Mouse (Mus musculus) CH12.LX (cell line): ENCODE data around the gene Reep6. TPM values are rescaled to one million over a fixed set of nuclear protein-coding genes. Genes with fewer than 3 reads are reported as not detected.

Experiments
- DNase-seq: peaks from one replicate; pipeline ENCODE4 v3.0.0-alpha.2; 2013; ENCODE audit errors: extremely low read depth
- H3K27ac ChIP-seq: 2 replicates; pipeline ENCODE4 v1.5.1; 2012; ENCODE audit warnings: low read depth, mild to moderate bottlenecking, control low read depth, moderate library complexity; ENCODE audit not compliant: insufficient read depth
- H3K27me3 ChIP-seq: replicated peaks from 2 replicates; pipeline ENCODE3; 2012; ENCODE audit warnings: inconsistent platforms
- H3K36me3 ChIP-seq, 2 experiments: replicated peaks in 1 of 2; 2 replicates each; pipeline versions ENCODE3 to v1.6.1; 2012; ENCODE audit warnings: inconsistent platforms in 1 of 2, low read length in 1 of 2, mild to moderate bottlenecking in 1 of 2, mixed read lengths in 1 of 2, moderate library complexity in 1 of 2; ENCODE audit not compliant: control insufficient read depth in 1 of 2, insufficient read depth in 1 of 2
- H3K4me1 ChIP-seq, 2 experiments: 2 replicates each; pipeline ENCODE4 v1.6.1; 2012; ENCODE audit warnings: inconsistent platforms in 1 of 2, moderate library complexity in 1 of 2; ENCODE audit not compliant: insufficient read depth in 2 of 2, control insufficient read depth in 1 of 2
- H3K4me2 ChIP-seq: 2 replicates; pipeline ENCODE4 v1.6.1; 2012; ENCODE audit warnings: low read depth, mild to moderate bottlenecking, control low read depth; ENCODE audit not compliant: poor library complexity, insufficient read depth, severe bottlenecking
- H3K4me3 ChIP-seq, 3 experiments: fragments of 150-350 bp in 1 of 3; sonication (generic) in 1 of 3; replicated peaks in 1 of 3; 2 replicates each; pipeline versions ENCODE3 to v1.5.1; 2011 to 2012; ENCODE audit warnings: low read depth in 2 of 3, low read length in 2 of 3, mild to moderate bottlenecking in 2 of 3, moderate library complexity in 2 of 3, control low read depth in 1 of 3, improper control_type of control experiment in 1 of 3, inconsistent platforms in 1 of 3, mixed read lengths in 1 of 3; ENCODE audit not compliant: poor library complexity in 1 of 3
- H3K79me2 ChIP-seq: replicated peaks from 2 replicates; pipeline ENCODE4 v1.6.1; 2012; ENCODE audit warnings: mild to moderate bottlenecking, moderate library complexity; ENCODE audit not compliant: control insufficient read depth, poor library complexity, insufficient read depth, severe bottlenecking; ENCODE audit errors: extremely low read depth
- H3K9ac ChIP-seq: 2 replicates; pipeline ENCODE4 v1.6.1; 2012; ENCODE audit warnings: low read depth, mild to moderate bottlenecking, control low read depth, moderate library complexity; ENCODE audit not compliant: insufficient read depth
- H3K9me3 ChIP-seq: replicated peaks from 2 replicates; pipeline ENCODE3; 2012; ENCODE audit warnings: low read length, inconsistent platforms, mixed read lengths
- CHD2 ChIP-seq: IDR thresholded peaks from 2 replicates; pipeline ENCODE4 v1.6.1; 2011; ENCODE audit warnings: low read length, improper control_type of control experiment
- HCFC1 ChIP-seq: IDR thresholded peaks from 2 replicates; pipeline ENCODE4 v1.6.1; 2012; ENCODE audit warnings: low read depth, mild to moderate bottlenecking, inconsistent platforms, low read length, improper control_type of control experiment
- JUN ChIP-seq: IDR thresholded peaks from 2 replicates; pipeline ENCODE4 v1.6.1; 2011; ENCODE audit warnings: low read depth, mild to moderate bottlenecking, low read length, improper control_type of control experiment, moderate library complexity; ENCODE audit not compliant: insufficient read depth
- JUND ChIP-seq: conservative IDR thresholded peaks from 2 replicates; pipeline ENCODE4 v1.6.1; 2011; ENCODE audit warnings: low read depth, low read length, improper control_type of control experiment
- MYC ChIP-seq: IDR thresholded peaks from 2 replicates; pipeline ENCODE4 v1.6.1; 2011; ENCODE audit warnings: low read depth, mild to moderate bottlenecking, improper control_type of control experiment, low read length
- PAX5 ChIP-seq: IDR thresholded peaks from 2 replicates; pipeline ENCODE4 v1.6.1; 2012; ENCODE audit warnings: low read length, inconsistent platforms, mixed read lengths
- POLR2AphosphoS2 ChIP-seq: IDR thresholded peaks from 2 replicates; pipeline ENCODE4 v1.6.1; 2011; ENCODE audit warnings: low read depth, low read length, improper control_type of control experiment
- RAD21 ChIP-seq: IDR thresholded peaks from 2 replicates; pipeline ENCODE4 v1.6.1; 2011; ENCODE audit warnings: low read depth, mild to moderate bottlenecking, low read length, improper control_type of control experiment, moderate library complexity
- RCOR1 ChIP-seq: conservative IDR thresholded peaks from 2 replicates; pipeline ENCODE4 v1.6.1; 2012; ENCODE audit warnings: low read depth, mild to moderate bottlenecking, inconsistent platforms, low read length, improper control_type of control experiment
- SIN3A ChIP-seq: IDR thresholded peaks from 2 replicates; pipeline ENCODE4 v1.6.1; 2012; ENCODE audit warnings: low read length, improper control_type of control experiment, inconsistent platforms
- SMC3 ChIP-seq: IDR thresholded peaks from 2 replicates; pipeline ENCODE4 v1.6.1; 2011; ENCODE audit warnings: low read depth, low read length, improper control_type of control experiment
- ZC3H11A ChIP-seq: IDR thresholded peaks from 2 replicates; pipeline ENCODE4 v1.6.1; 2012; ENCODE audit warnings: low read depth, mild to moderate bottlenecking, inconsistent platforms, low read length, improper control_type of control experiment
- ZKSCAN1 ChIP-seq: IDR thresholded peaks from 2 replicates; pipeline ENCODE4 v1.6.1; 2012; ENCODE audit warnings: low read depth, inconsistent platforms, low read length, improper control_type of control experiment, borderline replicate concordance
- ZMIZ1 ChIP-seq: IDR thresholded peaks from 2 replicates; pipeline ENCODE4 v1.6.1; 2012; ENCODE audit warnings: low read depth, mild to moderate bottlenecking, inconsistent platforms, low read length, improper control_type of control experiment
- ZNF384 ChIP-seq: IDR thresholded peaks from 2 replicates; pipeline ENCODE4 v1.6.1; 2012; ENCODE audit warnings: low read depth, low read length, improper control_type of control experiment, inconsistent platforms
- dilution Hi-C: fragments of 300-500 bp; cut with MboI; formaldehyde crosslinking; loops from 2 replicates; pipeline ENCODE4 v1.14.3; 2020; ENCODE audit warnings: low sequenced_read_pairs; ENCODE audit not compliant: extremely low pct_unique_long_range_greater_than_20kb, extremely low pct_ligation_motif_present
- in situ Hi-C: fragments of 300-500 bp; cut with MboI; formaldehyde crosslinking; loops from 3 replicates; pipeline ENCODE4 v1.14.3; 2019; ENCODE audit warnings: low sequenced_read_pairs, low pct_ligation_motif_present, low pct_unique_long_range_greater_than_20kb, mixed read lengths
- polyA plus RNA-seq: library from polyadenylated mRNA; unstranded; fragments of >175 nt; gene quantifications from 2 replicates; pipeline ENCODE4 v1.2.1, GENCODE M21; 2012; ENCODE audit warnings: low read depth; ENCODE audit not compliant: insufficient read length
- total RNA-seq, 2 experiments: library from RNA; depleted of rRNA; stranded (reverse); fragments of 300-350 nt in 1 of 2; fragments of >200 nt in 1 of 2; gene quantifications; 2 replicates each; pipeline ENCODE4 v1.2.3; 2012 to 2014

The Reep6 gene
- total and polyA plus RNA-seq, 3 experiments, result 0.48 to 7.5 (median 5.0) TPM

DNA sequence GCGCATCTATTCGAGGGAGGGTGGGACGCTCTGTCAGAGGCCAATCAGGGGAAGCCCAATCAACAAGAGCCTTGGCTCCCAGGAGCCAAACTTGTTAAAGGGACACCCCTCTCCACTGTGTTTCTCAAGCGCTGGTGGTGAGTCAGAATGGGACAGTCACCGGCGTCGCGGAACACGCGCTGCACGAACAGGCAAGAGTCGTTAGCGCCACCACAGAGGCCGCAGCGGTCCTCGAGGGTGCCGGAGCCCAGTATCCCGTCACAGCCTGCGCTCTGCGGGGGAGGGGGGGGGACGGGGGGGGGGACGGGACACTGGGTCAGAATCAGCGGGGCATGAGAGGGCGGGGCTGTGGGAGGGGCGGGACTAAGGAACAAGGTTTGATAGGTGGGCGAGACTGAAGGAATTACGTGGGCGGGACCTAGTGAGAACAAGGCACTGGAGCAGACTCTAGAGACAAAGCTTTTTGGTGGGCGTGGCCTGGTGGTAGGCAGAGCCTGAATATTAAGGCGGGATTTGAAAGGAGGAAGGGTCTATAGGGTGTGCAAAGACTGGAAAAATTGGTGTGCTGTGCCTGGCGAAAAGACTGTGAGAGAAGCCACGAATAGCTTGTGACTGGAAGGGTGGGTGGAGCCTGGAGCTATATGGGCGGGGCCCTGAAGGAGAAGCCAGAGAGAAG lies 13.1 kb downstream of the Reep6 start:
- in situ Hi-C loops (no loop called here), dilution Hi-C loops (no loop called here)
- Histone ChIP-seq H3K4me2 (no peak overlapping the region), H3K27ac (no peak overlapping the region), H3K9ac (no peak overlapping the region), H3K9me3 (peaks cover 19% of the 10 kb centered on the region), H3K27me3 (peaks cover 39% of the 10 kb centered on the region), H3K36me3 (no peaks in the 10 kb centered on the region), H3K79me2 (no peaks in the 10 kb centered on the region), H3K4me1 (peaks cover 0 to 15% of the 10 kb centered on the region in 2 experiments; a peak in 2 of 4 replicates), H3K4me3 (no peak overlapping the region)
- TF ChIP-seq ZC3H11A (no peak), POLR2AphosphoS2 (no peak), HCFC1 (no peak), ZMIZ1 (no peak), ZKSCAN1 (no peak), SIN3A (no peak), RCOR1 (no peak), SMC3 (no peak), CHD2 (no peak), MYC (no peak)
- no peak for DNase-seq

DNA sequence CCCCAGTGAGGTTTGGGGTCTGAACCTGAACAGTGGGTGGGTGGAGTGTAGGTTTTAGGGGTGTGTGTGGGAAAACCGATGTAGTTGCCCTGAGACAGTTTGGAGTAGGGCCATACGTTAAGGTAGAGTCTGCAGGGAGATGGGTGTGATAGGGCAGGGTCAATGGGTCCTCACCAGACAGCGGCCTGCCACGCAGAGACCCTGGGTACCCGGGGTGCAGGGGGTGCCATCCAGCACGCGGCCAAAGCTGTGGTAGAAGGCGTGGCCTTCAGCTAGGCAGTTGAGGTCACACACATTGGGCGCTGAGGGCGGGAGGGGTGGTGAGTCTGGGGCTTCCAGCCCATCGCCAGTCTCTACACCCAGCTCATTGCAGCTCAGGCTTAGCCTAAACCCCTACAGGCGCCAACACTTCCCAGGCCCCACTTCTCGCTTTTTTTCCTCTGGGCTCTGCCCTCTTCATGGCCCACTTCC lies 13.7 kb downstream of the Reep6 start:
- Histone ChIP-seq H3K4me3 (no peak overlapping the region), H3K4me1 (peaks cover under 1 to 19% of the 10 kb centered on the region in 2 experiments), H3K36me3 (no peaks in the 10 kb centered on the region), H3K9me3 (peaks cover 19% of the 10 kb centered on the region), H3K4me2 (no peak overlapping the region), H3K27me3 (peaks cover 37% of the 10 kb centered on the region), H3K79me2 (no peaks in the 10 kb centered on the region), H3K27ac (no peak overlapping the region), H3K9ac (no peak overlapping the region)
- no peak for TF ChIP-seq SMC3
- no peak for TF ChIP-seq JUN
- TF ChIP-seq RAD21, result no peak
- TF ChIP-seq RCOR1, result no peak
- no peak for TF ChIP-seq ZMIZ1
- TF ChIP-seq PAX5, result no peak
- TF ChIP-seq ZNF384, result no peak
- TF ChIP-seq ZC3H11A, result no peak
- TF ChIP-seq JUND, result no peak
- in situ Hi-C loops (no loop called here), dilution Hi-C loops (no loop called here)
- DNase-seq, result no peak
